Mouse (Mus musculus): Measurements from ENCODE around the gene Ifne. TPM values are rescaled to one million over a fixed set of nuclear protein-coding genes. Genes with fewer than 3 reads are reported as not detected.
A peak's percentile ranks its signal among the peaks of the same experiment; 100 is the strongest.

The Ifne gene
- total and polyA plus RNA-seq, 3 experiments: not detected

DNA sequence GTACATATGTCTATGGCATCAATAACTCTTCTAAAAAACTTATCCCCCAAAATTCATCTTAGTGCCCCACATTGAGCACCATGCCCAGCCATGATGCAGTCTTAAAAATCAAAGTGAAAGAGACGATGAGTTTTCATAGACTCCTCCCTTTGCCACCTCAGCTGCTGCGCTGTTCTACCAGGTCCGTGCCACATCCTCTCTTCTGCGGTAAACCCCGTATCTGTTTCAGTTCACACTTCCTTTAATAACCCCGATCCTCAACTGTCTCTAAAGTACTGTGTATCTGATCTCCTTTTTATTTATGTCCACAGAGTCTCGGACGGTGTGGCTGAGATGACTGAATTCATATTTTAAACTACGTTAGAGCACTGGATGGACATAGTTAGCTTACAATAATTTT is 15.4 kb downstream of the Ifne start:
- no peak for TF ChIP-seq POLR2A (IDR thresholded peaks at IDR 0.05; ENCODE audit: insufficient read depth, low read depth, low read length)
- no peak for TF ChIP-seq EP300 (IDR thresholded peaks at IDR 0.05; ENCODE audit: insufficient read depth, low read depth, low read length)
- no peak for TF ChIP-seq CTCF (IDR thresholded peaks at IDR 0.05)
- intact Hi-C loops (cut with DNase I): loop anchor here (10.0 kb wide), 1 partner anchor 660 kb away; no protein-coding TSS in a partner anchor
- H3K9ac ChIP-seq (ENCODE audit: low read depth, low read length): no peak overlapping the region
- no peaks in the 10 kb centered on the region for H3K4me1 ChIP-seq (ENCODE audit: control insufficient read depth, insufficient read depth, low read length)
- H3K36me3 ChIP-seq (ENCODE audit: control insufficient read depth, insufficient read depth, low read length): no peaks in the 10 kb centered on the region
- DNase-seq: peak in 1 of 2 experiments; percentile 34
- no peaks in the 10 kb centered on the region; the same call in 1 of the 2 replicates for H3K27me3 ChIP-seq (ENCODE audit: control insufficient read depth, insufficient read depth, low read length)
- no peak overlapping the region for H3K4me3 ChIP-seq
- H3K79me2 ChIP-seq (replicated peaks; ENCODE audit: control insufficient read depth, insufficient read depth, low read length): no peaks in the 10 kb centered on the region
- WGBS: 60% methylated on average over 9 of the region's 9 CpGs
- no peak overlapping the region for H3K27ac ChIP-seq

DNA sequence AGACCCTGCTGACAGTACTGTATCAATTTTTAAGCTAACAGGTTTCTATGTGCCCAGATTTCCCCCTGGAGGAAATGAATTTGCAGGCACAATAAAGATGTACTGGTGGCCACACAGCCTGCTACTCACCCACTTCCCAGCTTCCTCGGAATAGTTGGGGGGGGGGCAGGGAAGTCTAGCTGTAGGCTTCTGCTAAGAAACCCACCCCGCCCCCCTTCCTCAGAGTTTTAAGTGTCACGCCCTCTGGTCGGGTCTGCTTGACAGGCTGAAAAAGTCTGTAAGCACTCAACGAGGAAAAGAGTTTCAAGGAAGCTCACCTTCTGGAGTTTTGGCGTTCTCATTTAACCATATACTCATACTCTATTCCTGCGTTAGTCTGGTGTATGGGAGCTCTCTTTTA is 16.7 kb downstream of the Ifne start:
- no peak for DNase-seq
- intact Hi-C loops (cut with DNase I): loop anchor here (10.0 kb wide), 1 partner anchor 661 kb away; no protein-coding TSS in a partner anchor
- H3K27me3 ChIP-seq (ENCODE audit: control insufficient read depth, insufficient read depth, low read length): no peaks in the 10 kb centered on the region; the same call in 1 of the 2 replicates
- no peaks in the 10 kb centered on the region for H3K36me3 ChIP-seq (ENCODE audit: control insufficient read depth, insufficient read depth, low read length)
- no peaks in the 10 kb centered on the region for H3K79me2 ChIP-seq (replicated peaks; ENCODE audit: control insufficient read depth, insufficient read depth, low read length)
- TF ChIP-seq POLR2A (IDR thresholded peaks at IDR 0.05; ENCODE audit: insufficient read depth, low read depth, low read length): no peak
- TF ChIP-seq CTCF (IDR thresholded peaks at IDR 0.05): no peak
- no peak for TF ChIP-seq EP300 (IDR thresholded peaks at IDR 0.05; ENCODE audit: insufficient read depth, low read depth, low read length)
- no peaks in the 10 kb centered on the region for H3K4me1 ChIP-seq (ENCODE audit: control insufficient read depth, insufficient read depth, low read length)
- H3K27ac ChIP-seq: no peak overlapping the region
- WGBS: 22% methylated on average over 7 of the region's 7 CpGs
- no peak overlapping the region for H3K9ac ChIP-seq (ENCODE audit: low read depth, low read length)
- H3K4me3 ChIP-seq: no peak overlapping the region

DNA sequence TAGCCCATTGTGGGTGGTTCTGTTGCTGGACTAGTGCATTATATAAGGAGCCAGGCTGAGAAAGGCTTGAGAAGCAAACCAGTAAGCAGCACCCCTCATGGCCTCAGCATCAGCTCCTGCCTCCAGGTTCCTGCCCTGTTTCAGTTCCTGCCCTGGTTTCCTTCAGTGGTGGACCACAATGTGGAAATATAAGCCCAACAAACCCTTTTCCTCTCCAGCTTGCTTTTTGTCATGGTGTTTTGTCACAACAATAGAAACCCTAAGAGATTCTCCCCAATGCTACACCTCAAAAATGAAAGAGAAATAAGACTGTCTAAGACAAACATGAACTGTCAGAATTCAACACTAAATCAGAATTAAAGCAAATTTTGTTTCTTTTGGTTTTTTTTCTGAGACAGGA is 20.8 kb downstream of the Ifne start:
- Histone ChIP-seq H3K79me2 (replicated peaks; ENCODE audit: control insufficient read depth, insufficient read depth, low read length) (no peaks in the 10 kb centered on the region), H3K27ac (no peak overlapping the region), H3K4me3 (no peak overlapping the region), H3K27me3 (ENCODE audit: control insufficient read depth, insufficient read depth, low read length) (no peaks in the 10 kb centered on the region), H3K9ac (ENCODE audit: low read depth, low read length) (no peak overlapping the region), H3K36me3 (ENCODE audit: control insufficient read depth, insufficient read depth, low read length) (no peaks in the 10 kb centered on the region), H3K4me1 (ENCODE audit: control insufficient read depth, insufficient read depth, low read length) (no peaks in the 10 kb centered on the region)
- TF ChIP-seq EP300 (IDR thresholded peaks at IDR 0.05; ENCODE audit: insufficient read depth, low read depth, low read length) (no peak), CTCF (IDR thresholded peaks at IDR 0.05) (no peak), POLR2A (IDR thresholded peaks at IDR 0.05; ENCODE audit: insufficient read depth, low read depth, low read length) (no peak)
- intact Hi-C loops (cut with DNase I): no loop called here
- DNase-seq: no peak

DNA sequence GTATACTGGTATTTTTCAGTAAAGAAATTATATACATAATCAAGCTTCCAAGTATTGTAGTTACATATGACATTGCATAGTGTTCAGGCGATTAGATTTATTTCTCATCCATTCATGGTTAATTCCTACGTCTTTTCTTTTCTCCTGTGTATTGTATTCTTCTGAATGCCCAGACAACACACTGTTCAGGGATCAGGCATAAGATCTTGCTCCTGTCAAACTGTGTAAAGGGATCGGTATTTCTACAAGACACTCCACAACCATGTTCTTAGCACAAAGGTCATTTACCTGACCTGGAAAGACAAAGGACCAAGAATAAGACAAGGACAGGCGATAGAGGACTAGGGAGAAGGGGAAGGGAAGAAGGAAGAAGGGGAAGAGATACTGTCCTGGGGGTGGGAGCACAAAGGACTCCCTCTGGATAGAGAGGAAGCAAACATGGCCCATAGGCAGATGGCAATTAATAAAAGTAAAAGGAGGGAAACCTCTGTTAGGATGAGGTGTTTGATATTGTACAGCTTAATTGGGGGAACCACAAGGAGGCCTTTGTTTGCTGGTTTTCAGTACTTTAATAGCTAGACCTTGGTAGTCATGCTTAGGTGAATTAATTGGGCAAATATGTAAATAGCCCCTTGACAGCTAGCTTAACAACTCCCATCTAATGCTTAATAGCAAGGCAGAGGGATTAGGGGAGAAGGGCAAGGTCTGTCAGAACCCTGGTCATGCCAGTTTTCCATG is 28.8 kb downstream of the Ifne start:
- Histone ChIP-seq H3K36me3 (ENCODE audit: control insufficient read depth, insufficient read depth, low read length) (no peaks in the 10 kb centered on the region), H3K9ac (ENCODE audit: low read depth, low read length) (no peak overlapping the region), H3K4me3 (no peak overlapping the region), H3K27ac (no peak overlapping the region), H3K4me1 (ENCODE audit: control insufficient read depth, insufficient read depth, low read length) (no peaks in the 10 kb centered on the region), H3K79me2 (replicated peaks; ENCODE audit: control insufficient read depth, insufficient read depth, low read length) (no peaks in the 10 kb centered on the region), H3K27me3 (ENCODE audit: control insufficient read depth, insufficient read depth, low read length) (no peaks in the 10 kb centered on the region)
- intact Hi-C loops (cut with DNase I): no loop called here
- WGBS: 61% methylated on average over 4 of the region's 4 CpGs
- TF ChIP-seq CTCF (IDR thresholded peaks at IDR 0.05): no peak
- no peak for TF ChIP-seq EP300 (IDR thresholded peaks at IDR 0.05; ENCODE audit: insufficient read depth, low read depth, low read length)
- no peak for TF ChIP-seq POLR2A (IDR thresholded peaks at IDR 0.05; ENCODE audit: insufficient read depth, low read depth, low read length)
- DNase-seq: no peak

DNA sequence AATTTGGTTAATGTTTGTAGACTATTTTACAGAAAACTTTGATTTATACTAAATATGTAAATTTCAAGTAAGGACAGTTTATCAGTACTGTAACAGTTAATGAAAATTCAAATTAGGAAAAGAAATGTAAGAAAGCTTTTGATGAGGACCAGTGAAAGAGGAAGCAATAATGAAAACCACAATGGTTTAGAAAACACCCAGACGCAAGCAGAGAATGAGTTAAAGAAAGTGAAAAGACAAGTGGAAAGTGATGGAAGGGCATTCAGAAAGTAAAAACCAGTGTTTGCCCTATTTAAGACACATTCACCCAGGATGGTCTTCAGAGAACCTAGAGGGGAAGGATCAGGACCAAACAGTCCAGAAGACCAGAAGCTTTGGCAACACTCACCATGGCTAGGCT is 30.3 kb downstream of the Ifne start, which contains the start of gene Ifna1:
Gene Ifna1, plus strand, starts transcription at position 390 of the 400 bp plus-strand sequence.
- H3K27ac ChIP-seq: no peak within 1 kb of the TSS
- no peaks in the 10 kb centered on the region for H3K79me2 ChIP-seq (replicated peaks; ENCODE audit: control insufficient read depth, insufficient read depth, low read length)
- H3K4me1 ChIP-seq (ENCODE audit: control insufficient read depth, insufficient read depth, low read length): no peaks in the 10 kb centered on the region
- no peak within 1 kb of the TSS for H3K4me3 ChIP-seq
- no peaks in the 10 kb centered on the region for H3K27me3 ChIP-seq (ENCODE audit: control insufficient read depth, insufficient read depth, low read length)
- TF ChIP-seq EP300 (IDR thresholded peaks at IDR 0.05; ENCODE audit: insufficient read depth, low read depth, low read length): no peak
- no peak for TF ChIP-seq CTCF (IDR thresholded peaks at IDR 0.05)
- no peak for TF ChIP-seq POLR2A (IDR thresholded peaks at IDR 0.05; ENCODE audit: insufficient read depth, low read depth, low read length)
- intact Hi-C loops (cut with DNase I): no loop called here
- H3K9ac ChIP-seq (ENCODE audit: low read depth, low read length): no peak within 1 kb of the TSS
- WGBS: 71% methylated on average over 1 of the region's 1 CpGs
- no peak for DNase-seq
- no peaks in the 10 kb centered on the region for H3K36me3 ChIP-seq (ENCODE audit: control insufficient read depth, insufficient read depth, low read length)

DNA sequence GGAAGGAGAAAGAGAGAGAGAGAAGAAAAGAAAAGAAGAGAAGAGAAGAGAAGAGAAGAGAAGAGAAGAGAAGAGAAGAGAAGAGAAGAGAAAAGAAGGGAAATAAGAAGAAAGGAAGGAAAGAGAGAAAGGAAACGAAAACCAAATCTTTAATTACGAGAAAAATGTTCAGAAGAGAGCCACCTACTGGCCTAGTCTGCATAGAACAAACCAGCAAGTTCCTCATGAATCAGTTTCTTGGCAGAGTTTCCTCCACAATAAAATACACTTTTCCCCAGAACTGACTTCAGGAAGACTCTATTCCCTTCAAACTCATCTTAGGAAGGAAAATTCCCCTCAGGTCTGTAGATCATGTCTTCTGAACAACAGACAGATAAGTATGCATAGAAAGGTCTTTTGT is 34.7 kb downstream of the Ifne start:
- Histone ChIP-seq H3K79me2 (replicated peaks; ENCODE audit: control insufficient read depth, insufficient read depth, low read length) (no peaks in the 10 kb centered on the region), H3K4me1 (ENCODE audit: control insufficient read depth, insufficient read depth, low read length) (no peaks in the 10 kb centered on the region), H3K27ac (no peak overlapping the region), H3K4me3 (no peak overlapping the region), H3K27me3 (ENCODE audit: control insufficient read depth, insufficient read depth, low read length) (no peaks in the 10 kb centered on the region), H3K36me3 (ENCODE audit: control insufficient read depth, insufficient read depth, low read length) (no peaks in the 10 kb centered on the region), H3K9ac (ENCODE audit: low read depth, low read length) (no peak overlapping the region)
- DNase-seq: no peak
- no peak for TF ChIP-seq EP300 (IDR thresholded peaks at IDR 0.05; ENCODE audit: insufficient read depth, low read depth, low read length)
- peak; percentile 31 for TF ChIP-seq CTCF (IDR thresholded peaks at IDR 0.05)
- intact Hi-C loops (cut with DNase I): no loop called here
- 30% methylated on average over 2 of the region's 2 CpGs for WGBS

Measured in heart, adult 2 months (tissue).